Mouse (Mus musculus) heart, postnatal 25 days (tissue): ENCODE data around the gene Ggta1. TPM values are rescaled to one million over a fixed set of nuclear protein-coding genes. Genes with fewer than 3 reads are reported as not detected.
A peak's percentile ranks its signal among the peaks of the same experiment; 100 is the strongest.

Experiments
- DNase-seq: peaks from one replicate; pipeline ENCODE4 v3.0.0; 2022; ENCODE audit warnings: low spot score
- intact Hi-C: fragments of 180-260 bp; cut with DNase I; formaldehyde crosslinking; loops from one replicate; pipeline ENCODE4 v1.15.1; 2025
- total RNA-seq, 2 experiments: library from RNA; stranded (reverse); gene quantifications; 2 replicates each; pipeline ENCODE4 v1.2.3; 2021

The Ggta1 gene
- total RNA-seq, 2 experiments from 2014 or later = 20.4 to 23.7 TPM

DNA sequence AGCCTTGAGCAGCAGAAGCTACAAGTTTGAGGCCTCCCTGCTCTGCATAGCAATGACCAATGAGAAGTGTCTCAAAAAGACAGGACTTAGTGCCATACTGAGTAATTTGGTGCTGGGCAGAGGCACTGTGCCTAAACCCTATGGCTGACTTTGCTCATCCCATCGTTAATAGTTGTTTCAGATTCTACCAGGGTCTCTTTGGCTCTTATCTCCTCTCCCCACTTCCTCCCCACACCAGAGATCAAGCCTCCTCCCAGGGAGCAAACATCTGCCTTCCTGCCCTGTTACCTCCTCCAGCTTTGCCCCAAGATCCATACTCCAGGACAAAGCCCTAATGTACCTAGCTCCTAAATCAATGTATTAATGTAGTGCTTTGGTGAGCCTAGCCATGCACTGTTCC is 45.8 kb downstream of the Ggta1 start:
- intact Hi-C loops = no loop called here

DNA sequence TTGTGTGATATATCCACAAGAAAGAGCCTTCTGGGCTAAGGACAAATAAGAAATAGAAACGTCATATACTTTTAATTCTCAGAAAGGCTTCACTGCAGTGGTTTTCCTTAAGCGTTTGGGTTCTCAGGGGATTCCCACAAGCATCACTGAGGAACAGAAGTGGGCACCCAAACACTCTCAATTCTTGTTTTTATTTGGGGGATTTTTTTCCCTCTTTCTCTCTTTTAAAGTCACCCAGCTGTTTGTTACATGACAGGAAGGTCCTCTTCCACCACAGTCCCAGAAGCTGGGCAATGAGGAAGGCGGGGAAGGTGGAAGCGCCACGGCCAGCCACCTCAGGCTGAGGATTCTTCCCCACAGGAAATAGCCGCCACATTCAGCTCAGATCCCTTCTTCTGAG is 46.6 kb downstream of the Ggta1 start:
- intact Hi-C loops = no loop called here
- no peak for DNase-seq

More for the DNA sequence above, 45.8 kb downstream of the Ggta1 start:
- DNase-seq = no peak

DNA sequence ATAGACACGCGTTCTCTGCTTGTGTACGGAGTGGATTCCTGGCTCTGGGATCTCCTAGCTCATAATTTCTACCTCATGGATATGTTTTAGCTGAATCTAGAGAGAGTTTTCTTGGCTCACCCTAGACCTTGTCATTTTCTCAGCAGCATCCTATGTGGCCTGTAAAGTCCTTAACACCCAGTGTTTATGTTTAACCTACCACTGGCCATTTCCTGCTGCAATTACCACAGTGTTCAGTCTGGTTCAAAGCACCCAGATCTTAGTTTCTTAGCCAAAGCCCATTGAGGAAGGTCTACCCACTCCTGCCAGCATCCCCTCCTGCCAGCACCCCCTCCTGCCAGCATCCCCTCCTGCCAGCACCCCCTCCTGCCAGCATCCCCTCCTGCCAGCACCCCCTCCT is 50.2 kb downstream of the Ggta1 start:
- intact Hi-C loops = no loop called here
- DNase-seq = no peak

DNA sequence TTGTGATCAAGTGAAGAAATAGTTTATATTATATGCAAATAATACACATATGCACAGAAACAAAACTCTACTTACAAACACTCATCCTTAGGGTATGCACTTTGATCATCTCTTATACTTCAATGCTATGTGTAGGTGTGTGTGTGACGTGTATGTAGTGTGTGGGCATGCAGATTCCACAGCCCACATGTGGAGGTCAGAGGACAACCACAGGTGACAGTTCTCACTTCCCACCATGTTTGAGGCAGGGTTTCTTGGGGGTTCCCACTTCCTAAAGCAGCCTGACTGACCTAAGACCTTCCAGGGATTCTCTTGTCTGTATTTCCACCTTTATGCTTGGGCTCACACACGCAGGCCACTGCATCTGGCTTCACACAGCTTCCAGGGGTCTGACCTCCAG is 50.8 kb downstream of the Ggta1 start:
- intact Hi-C loops = no loop called here
- no peak for DNase-seq

DNA sequence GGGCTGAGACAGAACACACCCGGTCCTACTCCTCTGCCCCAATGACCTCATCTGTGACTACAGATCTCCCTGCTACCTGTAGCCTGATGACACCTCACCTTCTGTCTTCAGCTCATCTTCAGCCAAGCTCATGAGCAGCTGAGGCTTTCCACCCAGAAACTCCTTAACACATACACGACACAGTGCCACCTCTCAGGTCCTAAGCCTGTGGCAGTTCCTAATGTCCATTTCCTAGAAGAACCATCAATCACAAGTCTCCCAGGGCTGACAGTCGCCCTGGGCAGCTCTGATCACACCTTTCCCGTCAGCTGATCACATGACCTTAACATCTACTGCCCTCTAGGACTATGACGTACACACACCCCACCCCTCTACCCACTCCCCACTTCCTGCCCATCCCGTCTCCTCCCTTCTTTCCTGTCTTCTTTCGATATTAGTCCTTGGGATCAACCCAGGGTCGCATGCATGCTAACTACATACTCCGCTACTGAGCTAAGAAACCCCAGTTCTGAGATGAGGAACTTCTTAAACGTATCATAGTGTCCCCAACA is 51.3 kb downstream of the Ggta1 start:
- intact Hi-C loops = no loop called here
- no peak for DNase-seq

DNA sequence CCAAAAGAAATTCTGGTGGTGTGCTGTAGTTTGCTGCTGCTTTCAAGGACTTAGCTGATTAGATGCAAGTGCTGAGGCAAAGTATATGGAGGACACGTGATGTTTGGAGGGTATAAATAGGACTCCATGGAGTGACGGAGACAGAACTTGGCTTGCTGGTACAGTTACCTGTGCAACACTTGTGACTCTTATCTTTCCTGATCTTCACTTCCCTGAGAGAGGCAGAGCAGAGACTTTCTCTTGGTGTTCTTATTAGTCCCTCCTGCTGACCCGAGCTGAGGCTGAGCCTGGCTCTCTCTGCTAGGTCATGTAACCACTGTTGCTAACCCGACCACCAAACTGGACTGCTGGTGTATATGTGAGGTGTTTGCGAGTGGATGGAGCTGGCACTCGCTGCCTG is 53.6 kb downstream of the Ggta1 start:
- no peak for DNase-seq
- intact Hi-C loops = no loop called here

DNA sequence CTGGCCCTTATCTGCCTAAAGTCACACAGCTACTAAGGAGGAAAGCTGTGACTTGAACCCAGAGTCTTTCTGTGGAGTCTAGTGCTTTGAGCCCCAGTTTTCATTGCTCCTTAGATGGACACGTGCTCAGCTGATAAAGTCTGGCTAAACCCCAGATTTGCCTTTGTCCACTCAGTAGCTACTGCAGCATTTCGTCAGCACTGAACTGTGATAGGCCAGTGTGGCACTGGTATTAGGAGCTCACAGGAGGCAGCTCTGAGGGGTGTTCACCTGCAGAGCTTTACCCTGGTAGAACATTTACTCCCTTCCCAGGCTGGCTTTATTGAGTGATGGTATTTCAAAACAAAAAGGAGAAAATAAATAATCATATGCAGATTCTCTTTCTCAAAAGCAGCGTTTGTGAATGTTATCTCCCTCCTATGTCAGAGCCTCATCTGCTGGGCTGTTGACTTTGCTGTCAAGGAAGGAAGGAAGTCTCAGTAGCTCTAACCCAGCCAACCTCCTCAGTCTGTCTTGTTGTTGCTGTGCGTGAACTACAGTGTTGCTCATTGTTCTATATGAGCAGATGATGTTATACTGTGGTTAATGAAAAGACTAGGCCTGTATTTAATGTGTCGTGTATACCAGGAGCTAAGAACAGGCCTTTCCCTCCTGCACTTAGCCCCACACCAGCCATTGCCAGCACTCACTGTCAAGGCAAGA is 54.5 kb downstream of the Ggta1 start:
- DNase-seq = no peak
- intact Hi-C loops = no loop called here

DNA sequence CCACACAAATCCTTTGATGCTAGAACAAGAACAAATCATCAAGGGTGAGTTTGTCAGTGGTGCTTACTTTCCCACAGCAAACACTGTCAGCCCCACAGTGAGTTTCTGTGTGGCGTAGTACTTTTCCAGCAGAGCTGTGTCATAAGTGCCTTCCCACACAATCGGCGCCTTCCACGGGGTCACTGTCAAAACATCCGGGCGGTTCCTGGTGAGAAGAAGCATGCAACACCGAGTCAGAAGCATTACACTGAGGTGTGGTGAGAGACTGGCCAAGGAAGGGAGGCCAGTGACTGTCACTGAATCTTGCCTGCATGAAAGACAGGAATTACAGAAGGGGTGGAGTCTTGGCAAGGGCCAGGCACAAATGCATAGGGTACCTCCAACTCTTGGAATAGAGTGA is 55.2 kb downstream of the Ggta1 start:
- no peak for DNase-seq
- intact Hi-C loops = no loop called here

DNA sequence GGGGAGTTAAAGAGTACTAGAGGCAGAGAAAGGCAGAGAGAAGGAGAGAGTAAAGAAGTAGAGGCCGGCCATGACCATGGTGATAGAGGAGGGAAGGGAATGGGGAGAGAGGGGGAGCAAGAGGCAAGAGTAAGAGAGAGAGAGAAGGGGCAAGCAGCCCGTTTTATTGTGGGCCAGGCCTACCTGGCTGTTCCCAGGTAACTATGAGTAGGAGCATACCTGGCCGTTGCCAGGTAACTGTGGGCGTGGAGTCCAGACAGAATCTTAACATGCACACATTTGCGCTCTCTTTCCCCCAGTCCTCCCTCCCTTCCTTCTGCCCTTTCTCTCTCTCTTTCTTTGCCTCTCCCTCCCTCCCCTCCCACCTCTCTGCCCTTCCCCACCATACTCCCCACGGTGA is 55.8 kb downstream of the Ggta1 start:
- intact Hi-C loops = no loop called here

DNA sequence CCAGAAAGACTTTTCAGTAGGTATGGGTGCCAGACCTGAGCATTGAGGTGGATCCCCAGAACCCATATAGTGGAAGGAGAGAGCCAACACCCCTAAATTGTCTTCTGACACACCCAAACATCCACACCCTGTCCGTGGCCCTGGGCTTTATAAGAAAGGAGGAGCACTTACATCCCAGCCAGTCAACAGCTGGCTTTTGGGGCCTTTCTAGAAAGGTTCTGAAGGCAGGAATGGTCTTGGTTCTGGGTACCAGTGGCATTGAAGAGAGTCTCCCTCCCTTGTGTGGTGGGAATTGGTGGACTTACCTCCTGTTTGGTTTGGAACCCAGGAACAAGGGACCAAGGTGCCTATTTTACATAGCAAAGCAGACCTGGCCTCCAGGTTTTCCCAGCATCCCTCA is 56.4 kb downstream of the Ggta1 start:
- DNase-seq = no peak
- intact Hi-C loops = no loop called here

More for the DNA sequence above, 55.8 kb downstream of the Ggta1 start:
- no peak for DNase-seq

DNA sequence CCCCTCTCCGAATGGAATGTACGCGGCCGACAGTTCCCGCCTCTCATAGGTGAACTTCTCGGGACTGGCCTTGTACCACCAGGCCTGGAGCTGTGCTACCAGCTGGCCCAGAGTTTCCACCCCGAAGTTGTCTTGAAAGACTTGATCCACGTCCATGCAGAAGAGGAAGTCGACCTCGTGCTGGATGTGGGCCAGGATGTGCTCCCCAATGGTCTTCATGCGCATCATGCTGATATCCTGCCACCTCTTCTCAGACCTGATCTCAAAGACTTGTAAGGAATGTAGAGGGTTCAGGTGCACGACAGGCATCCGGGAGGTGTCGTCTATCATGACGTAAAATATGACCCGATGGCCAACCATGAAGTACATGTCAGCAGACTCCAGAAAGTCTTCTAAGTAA is 60.6 kb downstream of the Ggta1 start:
- intact Hi-C loops = no loop called here
- DNase-seq = no peak

DNA sequence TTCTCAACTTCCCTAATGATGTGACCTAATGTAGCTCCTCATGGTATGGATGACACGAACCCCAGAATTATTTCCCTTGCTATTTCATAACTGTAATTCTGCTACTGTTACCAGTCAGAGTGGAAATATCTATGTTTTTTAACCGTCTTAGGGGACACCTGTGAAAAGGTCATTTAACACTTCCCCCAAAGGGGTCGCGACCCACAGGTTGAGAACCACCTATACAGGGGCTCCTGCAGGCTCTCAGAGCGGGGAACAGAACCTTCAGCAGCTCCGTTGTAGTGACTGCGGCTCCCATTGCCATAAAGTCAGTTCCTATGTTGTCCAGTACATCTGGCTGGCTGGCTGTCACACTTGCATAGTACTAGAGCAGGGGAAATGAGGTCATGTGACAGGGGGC is 62.3 kb downstream of the Ggta1 start:
- no peak for DNase-seq
- intact Hi-C loops = no loop called here

DNA sequence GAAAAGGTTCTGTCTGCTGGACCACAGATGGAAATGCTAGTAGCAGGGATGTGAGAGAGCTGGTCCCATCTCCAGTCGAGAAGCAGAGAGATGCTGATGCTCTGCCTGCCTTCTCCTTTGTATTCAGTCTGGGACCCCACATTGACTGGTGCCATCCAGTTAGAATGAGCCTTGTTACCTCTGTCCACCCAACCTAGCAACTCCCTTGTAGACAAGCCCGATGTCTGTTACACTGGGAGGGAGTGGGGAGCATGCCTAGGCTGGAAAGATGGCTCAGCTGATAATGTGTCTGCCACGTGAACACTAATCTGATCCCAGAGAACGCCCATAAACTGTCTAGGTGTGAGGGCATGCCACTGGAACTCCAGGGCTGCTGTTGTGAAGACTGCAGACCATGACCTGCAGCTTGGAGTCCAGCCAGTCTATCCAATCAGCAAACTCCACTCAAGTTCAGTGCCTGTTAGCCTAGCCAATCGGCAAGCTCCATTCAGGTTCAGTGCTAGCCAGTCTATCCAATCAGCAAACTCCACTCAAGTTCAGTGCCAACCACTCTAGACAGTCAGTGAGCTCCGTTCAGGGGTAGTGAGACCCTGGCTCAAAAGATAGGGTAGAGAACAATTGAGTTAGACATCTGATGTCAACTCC is 64.7 kb downstream of the Ggta1 start:
- DNase-seq = no peak
- intact Hi-C loops = loop anchor here (5.0 kb wide), 2 partner anchors 114 to 181 kb away; no protein-coding TSS in a partner anchor

DNA sequence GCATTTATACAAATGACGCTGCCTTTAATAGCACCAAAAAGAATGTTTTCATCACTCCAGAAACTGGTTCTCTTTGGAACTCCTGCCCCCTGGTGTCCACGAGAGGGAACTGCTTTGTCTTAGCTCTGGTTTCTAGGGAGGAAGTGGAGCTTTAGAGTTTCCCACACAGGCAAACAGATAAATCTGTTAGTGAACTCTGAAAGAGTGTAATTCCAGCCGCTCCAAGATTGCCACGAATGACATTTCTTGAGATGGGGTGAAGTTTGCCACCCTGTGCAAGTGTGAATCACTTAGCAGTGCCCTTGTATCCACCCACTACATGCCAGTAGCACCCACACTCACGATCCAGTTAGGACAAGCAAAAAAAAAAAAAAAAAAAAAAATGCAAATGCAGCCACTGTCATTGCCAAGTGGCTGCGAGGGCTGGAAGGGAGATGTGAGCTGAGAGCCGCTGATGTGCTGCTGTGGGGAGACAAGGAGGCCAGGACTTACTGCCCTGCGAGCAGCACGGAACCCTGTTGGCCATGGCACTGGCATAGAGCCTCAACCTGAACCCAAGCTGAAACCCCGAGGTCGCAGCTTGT is 65.3 kb downstream of the Ggta1 start:
- intact Hi-C loops = loop anchor here (1.0 to 5.0 kb wide), 4 partner anchors 47 to 180 kb away; no protein-coding TSS in a partner anchor
- DNase-seq = peak; percentile 35

DNA sequence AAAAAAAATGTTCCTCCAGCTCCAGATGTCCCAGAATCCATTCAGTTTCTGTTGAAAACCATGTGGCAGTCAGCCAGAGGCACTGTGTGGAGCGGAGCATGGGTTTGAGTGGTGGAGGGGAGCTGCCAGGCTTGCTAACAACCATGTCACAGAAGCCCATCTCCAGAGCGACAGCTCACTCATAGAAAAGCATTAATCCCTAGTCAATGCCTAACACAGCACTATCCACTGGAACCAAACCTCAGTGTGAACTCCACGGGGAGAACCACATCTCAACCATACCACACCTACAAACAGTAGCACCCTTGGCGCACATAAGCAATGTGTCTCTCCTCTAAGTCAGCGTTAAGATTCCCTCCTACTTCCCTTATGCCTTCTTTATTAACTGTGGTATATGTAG is 65.9 kb downstream of the Ggta1 start, which contains the start of gene 4930402F06Rik:
4930402F06Rik (minus strand) TSS at position 80 of the 400 bp plus-strand sequence.
- intact Hi-C loops = loop anchor here (1.0 to 5.0 kb wide), 4 partner anchors 46 to 180 kb away; no protein-coding TSS in a partner anchor
- no peak for DNase-seq

DNA sequence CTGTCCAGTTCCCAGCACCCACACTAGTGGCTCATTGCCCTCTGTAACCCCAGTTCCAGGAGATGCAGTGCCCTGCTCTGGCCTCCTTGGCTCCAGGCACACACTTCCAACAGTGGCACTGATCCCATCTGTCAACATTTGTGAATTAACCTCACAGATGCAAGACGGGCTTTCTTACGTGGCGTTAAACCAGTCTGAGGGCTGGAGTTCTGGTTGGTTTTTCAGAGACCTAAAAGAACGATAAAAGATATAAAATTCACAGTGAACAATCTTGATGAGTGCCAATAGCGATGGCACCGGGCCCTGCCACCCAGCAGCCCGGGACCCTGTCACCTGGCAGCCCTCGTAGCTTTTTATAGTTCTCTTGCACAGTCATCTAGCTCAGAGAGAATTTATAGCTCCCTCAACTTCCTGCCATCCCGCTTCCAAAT is 77.6 kb downstream of the Ggta1 start:
- intact Hi-C loops = no loop called here

DNA sequence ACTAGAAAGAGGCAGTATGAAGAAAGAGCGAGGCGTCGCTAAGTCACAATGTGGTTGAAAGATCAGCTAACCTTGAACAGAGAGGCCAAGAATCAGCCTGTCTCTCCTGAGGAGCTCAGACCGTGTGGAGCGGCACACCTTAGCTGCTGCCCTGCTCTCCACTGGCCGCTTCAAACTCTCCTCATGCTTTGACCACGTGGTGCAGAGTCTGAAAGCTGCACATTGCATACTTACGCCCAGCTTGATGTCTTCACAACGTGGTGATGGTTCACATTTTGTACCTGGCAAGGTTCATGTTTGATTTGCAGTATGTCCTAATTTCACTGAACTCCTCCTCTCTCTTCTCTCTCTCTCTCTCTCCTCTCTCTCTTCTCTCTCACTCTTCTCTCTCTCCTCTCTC is 83.7 kb downstream of the Ggta1 start:
- intact Hi-C loops = no loop called here
- DNase-seq = no peak

More for the DNA sequence above, 77.6 kb downstream of the Ggta1 start:
- DNase-seq = no peak

DNA sequence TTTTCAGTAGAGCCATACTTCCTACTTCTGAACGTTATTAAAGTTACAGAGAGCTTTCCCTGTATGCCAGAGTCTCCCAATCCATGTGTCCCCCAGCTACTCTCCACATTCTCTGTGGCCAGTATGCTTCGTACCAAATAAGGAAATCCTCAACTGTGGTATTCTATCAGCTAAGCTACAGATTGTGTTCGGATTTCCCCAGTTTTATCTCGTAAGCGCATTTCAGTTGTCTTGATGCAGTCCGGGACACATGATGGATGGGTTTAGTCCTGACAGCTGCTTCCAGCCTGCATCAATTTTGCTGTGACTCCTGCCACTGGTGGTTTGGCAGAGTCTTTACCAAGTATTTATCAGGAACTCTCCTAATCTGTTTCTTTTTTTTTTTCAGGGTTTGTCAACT is 85.4 kb downstream of the Ggta1 start:
- intact Hi-C loops = no loop called here
- no peak for DNase-seq

DNA sequence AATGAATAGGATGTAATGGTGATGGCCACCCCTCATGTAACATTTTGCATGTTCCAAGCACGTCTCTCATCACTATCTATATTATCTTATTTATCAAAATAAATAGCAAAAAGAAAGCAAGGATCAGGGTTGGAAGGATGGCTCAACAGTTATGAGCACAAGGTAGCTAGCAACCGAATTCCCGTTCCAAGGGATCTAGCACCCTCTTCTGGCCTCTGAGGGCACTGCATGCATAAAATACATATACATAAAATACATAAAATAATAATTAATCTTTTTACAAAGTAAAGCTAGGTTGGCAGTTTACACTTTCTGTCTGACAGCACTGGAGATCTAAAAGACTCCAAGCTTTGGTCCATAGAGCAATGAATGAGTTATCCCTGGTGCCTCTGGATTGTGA is 90.0 kb downstream of the Ggta1 start:
- DNase-seq = no peak
- intact Hi-C loops = no loop called here

DNA sequence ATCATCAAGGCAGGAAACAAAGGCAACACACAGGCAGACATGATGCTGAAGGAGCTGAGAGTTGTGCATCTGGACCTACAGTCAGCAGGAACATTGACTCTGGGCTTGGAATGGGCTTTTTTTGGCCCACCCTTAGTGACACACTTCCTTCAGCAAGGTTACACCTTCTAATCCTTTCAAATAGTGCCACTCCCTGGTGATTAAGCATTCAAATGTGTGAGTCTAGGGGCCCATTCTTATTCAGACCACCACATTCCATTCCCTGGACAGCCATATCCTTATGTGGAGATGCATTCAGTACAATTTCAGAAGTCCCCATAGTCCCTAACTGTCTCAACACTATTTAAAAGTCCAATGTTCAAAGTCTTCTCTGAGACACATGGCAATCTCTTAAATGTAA is 92.3 kb downstream of the Ggta1 start:
- no peak for DNase-seq
- intact Hi-C loops = no loop called here

DNA sequence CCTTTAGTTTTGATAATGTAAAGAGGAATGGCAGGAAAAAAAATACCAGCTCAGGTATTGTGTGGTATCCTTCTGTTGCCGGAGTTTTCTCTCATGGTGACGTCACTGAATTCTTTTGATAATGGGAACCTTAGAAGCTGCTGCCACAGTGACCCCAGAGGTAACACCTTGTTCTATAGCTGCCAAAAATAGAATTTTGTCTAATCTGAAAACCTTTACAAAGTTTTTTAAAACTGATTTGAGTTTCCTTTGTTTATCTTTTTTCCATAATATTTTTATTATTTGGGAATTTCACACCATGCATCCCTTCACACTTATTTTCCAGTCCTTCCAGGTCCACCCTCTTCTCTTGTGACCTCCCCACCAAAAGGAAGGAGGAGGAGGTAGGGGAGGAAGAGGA is 95.4 kb downstream of the Ggta1 start, which contains the start of gene 4930568D16Rik:
4930568D16Rik (minus strand) TSS at position 101 of the 400 bp plus-strand sequence.
- intact Hi-C loops = no loop called here

More for the DNA sequence above, 95.4 kb downstream of the Ggta1 start, which contains the start of gene 4930568D16Rik:
- DNase-seq = no peak
